ENCODE assay signal across 33 mouse cellular contexts in the genomic region with DNA sequence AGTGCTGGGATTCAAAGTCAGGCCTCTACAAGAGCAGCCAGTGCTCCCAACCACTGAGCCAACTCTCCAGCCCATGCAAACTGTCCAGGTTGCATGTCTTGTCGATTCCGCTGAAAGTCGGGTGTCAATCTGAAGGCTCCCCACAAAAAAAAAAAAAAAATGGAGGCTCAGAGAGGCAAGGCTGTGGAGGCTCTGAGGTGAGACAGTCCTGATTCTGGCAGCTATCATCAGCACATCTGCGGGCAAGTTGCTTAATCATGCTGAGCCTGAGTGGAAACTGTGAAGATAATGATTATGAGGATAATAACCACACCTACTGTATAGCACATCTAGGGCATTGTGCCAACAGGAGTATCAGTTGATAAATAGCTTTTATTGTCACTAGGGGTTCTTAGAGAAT. TPM values are rescaled to one million over a fixed set of nuclear protein-coding genes. Genes with fewer than 3 reads are reported as not detected.
DNase-seq lines count a peak whose midpoint lies in the region; ATAC-seq and TF ChIP-seq lines count a peak whose summit lies in the region.
"Had no signal": no experiment of that assay in that cellular context is flagged by ENCODE, and none has a peak within 500 bp of the region (broad histone marks: within the 10 kb centered on the region; RNA-seq: fewer than 3 reads in every experiment).

No protein-coding gene starts in this region.

- no peak for DNase-seq in liver, postnatal 0 days
- DNase-seq in spleen, postnatal 36 days (ENCODE audit: low spot score in 2 of 2), result no peak
- no peak for DNase-seq in spleen, postnatal 14 days (ENCODE audit: low spot score in 2 of 2)
- DNase-seq in left cerebral cortex, adult 11 months (ENCODE audit: low spot score), result no peak
- DNase-seq: adrenal gland, adult 8-10 months; B cell, adult 2 months; cerebellum, adult 11 months; cerebellum, adult 9-10 months; cerebellum, postnatal 36 days; embryo, embryonic 11 days; gastrocnemius, adult 2 months; gastrocnemius, postnatal 36 days; heart, postnatal 10 days; kidney, adult 18-20 months; kidney, postnatal 25 days; lung, adult 18-20 months had no signal

- H3K4me1 ChIP-seq in liver, embryonic 12.5 days, result peaks cover 37% of the 10 kb centered on the region
- 0 out of 2 replicates have a peak, but pooled peaks cover 2% of the 10 kb centered on the region for H3K4me1 ChIP-seq in liver, postnatal 0 days (ENCODE audit: insufficient read depth)
- H3K4me1 ChIP-seq in intestine, embryonic 15.5 days (replicated peaks), result no peaks in the 10 kb centered on the region
- H3K4me1 ChIP-seq in liver, embryonic 16.5 days (ENCODE audit: control insufficient read depth, low read depth, low read length), result peaks cover 22% of the 10 kb centered on the region
- H3K4me1 ChIP-seq: embryonic facial prominence, embryonic 12.5 days; kidney, embryonic 15.5 days; limb, embryonic 12.5 days; neural tube, embryonic 13.5 days; stomach, embryonic 15.5 days had no signal

- H3K9ac ChIP-seq in liver, embryonic 12.5 days, result no peak overlapping the region
- no peak overlapping the region for H3K9ac ChIP-seq in liver, postnatal 0 days (replicated peaks)
- H3K9ac ChIP-seq in intestine, embryonic 15.5 days, result no peak overlapping the region
- H3K9ac ChIP-seq in liver, embryonic 16.5 days (ENCODE audit: low read depth, low read length), result no peak overlapping the region
- H3K9ac ChIP-seq: embryonic facial prominence, embryonic 12.5 days; heart, embryonic 13.5 days; kidney, embryonic 15.5 days; limb, embryonic 12.5 days; neural tube, embryonic 13.5 days; stomach, embryonic 15.5 days had no signal

- H3K27ac ChIP-seq in liver, embryonic 12.5 days, result no peak overlapping the region
- H3K27ac ChIP-seq in liver, postnatal 0 days (ENCODE audit: low read depth), result no peak overlapping the region
- H3K27ac ChIP-seq in intestine, embryonic 15.5 days, result no peak overlapping the region
- no peak overlapping the region for H3K27ac ChIP-seq in liver, embryonic 16.5 days (ENCODE audit: low read length)
- H3K27ac ChIP-seq: embryonic facial prominence, embryonic 12.5 days; forebrain, embryonic 10.5 days; gastrocnemius, adult 2 months; heart, embryonic 13.5 days; hindbrain, embryonic 10.5 days; hindbrain, postnatal 0 days; kidney, embryonic 15.5 days; left cerebral cortex, adult 2 months; limb, embryonic 12.5 days; macrophage; neural tube, embryonic 13.5 days; stomach, embryonic 15.5 days had no signal

- H3K36me3 ChIP-seq in liver, embryonic 12.5 days, result no peaks in the 10 kb centered on the region
- H3K36me3 ChIP-seq in liver, postnatal 0 days (replicated peaks; ENCODE audit: insufficient read depth, low read length), result no peaks in the 10 kb centered on the region
- H3K36me3 ChIP-seq in intestine, embryonic 15.5 days, result no peaks in the 10 kb centered on the region
- no peaks in the 10 kb centered on the region for H3K36me3 ChIP-seq in liver, embryonic 16.5 days (ENCODE audit: control insufficient read depth, insufficient read depth)
- H3K36me3 ChIP-seq: embryonic facial prominence, embryonic 12.5 days; forebrain, embryonic 10.5 days; heart, embryonic 13.5 days; hindbrain, embryonic 10.5 days; kidney, embryonic 15.5 days; limb, embryonic 12.5 days; neural tube, embryonic 13.5 days; stomach, embryonic 15.5 days had no signal

- no peak for TF ChIP-seq EP300 in liver, postnatal 0 days (IDR thresholded peaks at IDR 0.05; ENCODE audit: low read depth)

- no peaks in the 10 kb centered on the region for H3K9me3 ChIP-seq in liver, embryonic 12.5 days (replicated peaks)
- no peaks in the 10 kb centered on the region for H3K9me3 ChIP-seq in liver, postnatal 0 days (ENCODE audit: low read length)
- H3K9me3 ChIP-seq in intestine, embryonic 15.5 days, result no peaks in the 10 kb centered on the region
- H3K9me3 ChIP-seq in liver, embryonic 16.5 days (replicated peaks; ENCODE audit: control insufficient read depth, low read length), result no peaks in the 10 kb centered on the region
- H3K9me3 ChIP-seq: embryonic facial prominence, embryonic 12.5 days; heart, embryonic 13.5 days; hindbrain, embryonic 10.5 days; kidney, embryonic 15.5 days; limb, embryonic 12.5 days; neural tube, embryonic 13.5 days; stomach, embryonic 15.5 days had no signal

- 48% methylated on average over 4 of the region's 4 CpGs for WGBS in liver, embryonic 12.5 days (ENCODE audit: insufficient replicate concordance)
- 50% methylated on average over 4 of the region's 4 CpGs for WGBS in liver, postnatal 0 days (ENCODE audit: insufficient replicate concordance)
- WGBS in intestine, embryonic 15.5 days, result 83% methylated on average over 4 of the region's 4 CpGs
- WGBS in liver, embryonic 16.5 days (ENCODE audit: insufficient replicate concordance), result 44% methylated on average over 4 of the region's 4 CpGs

- no peak overlapping the region for H3K4me2 ChIP-seq in liver, embryonic 12.5 days
- H3K4me2 ChIP-seq in liver, postnatal 0 days (ENCODE audit: low read depth, low read length), result no peak overlapping the region
- no peak overlapping the region for H3K4me2 ChIP-seq in intestine, embryonic 15.5 days (replicated peaks)
- no peak overlapping the region for H3K4me2 ChIP-seq in liver, embryonic 16.5 days (ENCODE audit: low read depth, low read length)
- H3K4me2 ChIP-seq: embryonic facial prominence, embryonic 12.5 days; heart, embryonic 13.5 days; kidney, embryonic 15.5 days; limb, embryonic 12.5 days; midbrain, embryonic 11.5 days; neural tube, embryonic 13.5 days; stomach, embryonic 15.5 days had no signal

- no peaks in the 10 kb centered on the region for H3K27me3 ChIP-seq in liver, embryonic 12.5 days (replicated peaks)
- H3K27me3 ChIP-seq in liver, postnatal 0 days (ENCODE audit: insufficient read depth, low read length), result no peaks in the 10 kb centered on the region
- H3K27me3 ChIP-seq in intestine, embryonic 15.5 days (replicated peaks), result no peaks in the 10 kb centered on the region
- H3K27me3 ChIP-seq in liver, embryonic 16.5 days (ENCODE audit: control insufficient read depth, insufficient read depth, low read depth, low read length), result no peaks in the 10 kb centered on the region
- H3K27me3 ChIP-seq: embryonic facial prominence, embryonic 12.5 days; heart, embryonic 13.5 days; kidney, embryonic 15.5 days; limb, embryonic 12.5 days; neural tube, embryonic 13.5 days; stomach, embryonic 15.5 days had no signal

- no peak overlapping the region for H3K4me3 ChIP-seq in liver, embryonic 12.5 days
- H3K4me3 ChIP-seq in liver, postnatal 0 days (ENCODE audit: low read depth, low read length), result no peak overlapping the region
- H3K4me3 ChIP-seq in intestine, embryonic 15.5 days (replicated peaks), result no peak overlapping the region
- no peak overlapping the region for H3K4me3 ChIP-seq in liver, embryonic 16.5 days (ENCODE audit: low read depth, low read length)
- H3K4me3 ChIP-seq: embryonic facial prominence, embryonic 12.5 days; forebrain, embryonic 10.5 days; gastrocnemius, adult 2 months; heart, embryonic 13.5 days; hindbrain, embryonic 10.5 days; kidney, embryonic 15.5 days; left cerebral cortex, adult 2 months; limb, embryonic 12.5 days; neural tube, embryonic 13.5 days; stomach, embryonic 15.5 days had no signal

- peak; percentile 53 for ATAC-seq in liver, embryonic 12.5 days
- ATAC-seq in liver, postnatal 0 days, result no peak
- peak; percentile 52; the same call in 1 of the 2 replicates for ATAC-seq in intestine, embryonic 15.5 days
- peak; percentile 54; the same call in 1 of the 2 replicates for ATAC-seq in liver, embryonic 16.5 days (ENCODE audit: low read depth)
- ATAC-seq: forebrain, embryonic 16.5 days; hindbrain, postnatal 0 days; lung, postnatal 0 days had no signal

- TF ChIP-seq CTCF in liver, postnatal 0 days (IDR thresholded peaks at IDR 0.05; ENCODE audit: low read depth), result no peak

RNA-seq across cellular contexts. Expression of a gene that starts 45.6 kb away (rescaled TPM):
- polyA plus RNA-seq in liver, embryonic 12.5 days (2016; fragmentation: Nextera tagmentation; extraction: Ambion mirVana), result 42.1 and 42.2 TPM in 2 replicates
- 17.5 and 21.4 TPM in 2 replicates for polyA plus RNA-seq in liver, postnatal 0 days (2015; fragmentation: Nextera tagmentation; extraction: Ambion mirVana)
- 119 and 133 TPM in 2 replicates for polyA plus RNA-seq in intestine, embryonic 15.5 days (2015; fragmentation: Nextera tagmentation; extraction: Ambion mirVana)
- polyA plus RNA-seq in liver, embryonic 16.5 days (2015; fragmentation: Nextera tagmentation; extraction: Ambion mirVana), result 26.2 and 28.4 TPM in 2 replicates

RNA-seq across cellular contexts. Expression of a gene that starts 54.7 kb away (rescaled TPM):
- polyA plus RNA-seq in liver, embryonic 12.5 days (2016; fragmentation: Nextera tagmentation; extraction: Ambion mirVana), result 124 and 133 TPM in 2 replicates
- 55.4 and 62.0 TPM in 2 replicates for polyA plus RNA-seq in liver, postnatal 0 days (2015; fragmentation: Nextera tagmentation; extraction: Ambion mirVana)
- polyA plus RNA-seq in intestine, embryonic 15.5 days (2015; fragmentation: Nextera tagmentation; extraction: Ambion mirVana), result 182 and 206 TPM in 2 replicates
- 85.5 and 91.8 TPM in 2 replicates for polyA plus RNA-seq in liver, embryonic 16.5 days (2015; fragmentation: Nextera tagmentation; extraction: Ambion mirVana)
